Mouse (Mus musculus): ENCODE results near the gene 4930404H24Rik.

GRCm38 (mm10) chr2:153492179-153492517, 442 bp upstream of the 4930404H24Rik start:
- TF ChIP-seq POLR2AphosphoS2 (IDR thresholded peaks at IDR 0.05; ENCODE audit: insufficient read length, low read depth), result no peak
- no peak for TF ChIP-seq POLR2A (IDR thresholded peaks at IDR 0.05; ENCODE audit: insufficient read length, low read depth)
- no peak for TF ChIP-seq TCF12 (IDR thresholded peaks at IDR 0.05; ENCODE audit: insufficient read depth, poor library complexity, severe bottlenecking)
- no peak for TF ChIP-seq TCF3 (IDR thresholded peaks at IDR 0.05; ENCODE audit: insufficient read length, low read depth)
- TF ChIP-seq CEBPB (IDR thresholded peaks at IDR 0.05; ENCODE audit: insufficient read depth, poor library complexity, severe bottlenecking), result no peak
- TF ChIP-seq E2F4 (IDR thresholded peaks at IDR 0.05; ENCODE audit: insufficient read depth), result no peak
- no peak for TF ChIP-seq USF1 (IDR thresholded peaks at IDR 0.05; ENCODE audit: low read depth)
- TF ChIP-seq MAX (IDR thresholded peaks at IDR 0.05; ENCODE audit: low read depth), result no peak
- TF ChIP-seq MYOG (IDR thresholded peaks at IDR 0.05; ENCODE audit: control insufficient read depth in 1 of 3, insufficient read depth in 1 of 3, insufficient read length in 2 of 3, low read depth in 2 of 3), result no peak
- no peak for TF ChIP-seq SRF (IDR thresholded peaks at IDR 0.05; ENCODE audit: control insufficient read depth, insufficient read length, low read depth)

Measured in myocyte (in vitro differentiated cells).